Mouse (Mus musculus): ENCODE measurements around the gene Ankrd11.

GRCm38 (mm10) chr8:123011321-123011720 is 30.8 kb downstream of the Ankrd11 start:
- TF ChIP-seq POLR2A (IDR thresholded peaks at IDR 0.05; ENCODE audit: borderline replicate concordance, extremely low read depth, low read depth, low read length), result no peak
- TF ChIP-seq CTCF (IDR thresholded peaks at IDR 0.05; ENCODE audit: insufficient read depth, low read length), result no peak
